Mouse (Mus musculus): ENCODE measurements at regions not wholly inside any gene's neighbourhood (a gene's known extent, or its start where the extent isn't known, plus 50 kb on each side); places are given as distances from the start of the nearest gene placed in this dataset.

GRCm38 (mm10) chr4:9113982-9114381 lies 875.1 kb upstream of the Car8 start:
- TF ChIP-seq GATA1 (IDR thresholded peaks at IDR 0.05; ENCODE audit: borderline replicate concordance, low read length) (no peak), FLI1 (IDR thresholded peaks at IDR 0.05; ENCODE audit: low read length) (no peak)

All from megakaryocyte, embryonic 14.5 days (primary cell).